Mouse (Mus musculus) neural tube, embryonic 15.5 days (tissue): ENCODE data around the gene 1810009J06Rik. TPM values are rescaled to one million over a fixed set of nuclear protein-coding genes. Genes with fewer than 3 reads are reported as not detected.
A peak's percentile ranks its signal among the peaks of the same experiment; 100 is the strongest.
"Not testable (repeated sequence)": the region's sequence is repeated elsewhere in the genome, so short reads cannot be mapped to it uniquely, and the experiment has no call there.

Experiments used
- ATAC-seq: fragments of 200-750 bp; cut with Nextera tagmentation; 2 replicates; pipeline ENCODE4 v1.8.0; 2017; ENCODE audit warnings: mild to moderate bottlenecking, moderate TSS enrichment, moderate library complexity; ENCODE audit not compliant: low FRiP score
- H3K27ac ChIP-seq: fragments of 300-500 bp; sonication (generic); replicated peaks from 2 replicates; pipeline ENCODE4 v1.5.1; 2015; ENCODE audit warnings: mild to moderate bottlenecking, inconsistent platforms
- H3K27me3 ChIP-seq: fragments of 300-500 bp; sonication (generic); replicated peaks from 2 replicates; pipeline ENCODE4 v1.6.1; 2015; ENCODE audit warnings: inconsistent platforms
- H3K36me3 ChIP-seq: fragments of 300-500 bp; sonication (generic); 2 replicates; pipeline ENCODE4 v1.6.1; 2015; ENCODE audit warnings: inconsistent platforms
- H3K4me1 ChIP-seq: fragments of 300-500 bp; sonication (generic); 2 replicates; pipeline ENCODE4 v1.6.1; 2015; ENCODE audit warnings: inconsistent platforms
- H3K4me2 ChIP-seq: fragments of 300-500 bp; sonication (generic); 2 replicates; pipeline ENCODE4 v1.6.1; 2015; ENCODE audit warnings: inconsistent platforms, mild to moderate bottlenecking, moderate library complexity
- H3K4me3 ChIP-seq: fragments of 300-500 bp; sonication (generic); replicated peaks from 2 replicates; pipeline ENCODE4 v1.5.1; 2015; ENCODE audit warnings: mild to moderate bottlenecking, inconsistent platforms
- H3K9ac ChIP-seq: fragments of 300-500 bp; sonication (generic); replicated peaks from 2 replicates; pipeline ENCODE4 v1.6.1; 2015; ENCODE audit warnings: mild to moderate bottlenecking, inconsistent platforms
- H3K9me3 ChIP-seq: fragments of 300-500 bp; sonication (generic); replicated peaks from 2 replicates; pipeline ENCODE4 v1.6.1; 2016; ENCODE audit warnings: inconsistent platforms
- WGBS: fragments of 180-500 bp; shearing (Covaris S2); methylation state at CpG from one replicate; pipeline ENCODE4 v1.1.7; 2015; ENCODE audit warnings: mixed read lengths; 5-methylcytosine and 5-hydroxymethylcytosine counted together
- polyA plus RNA-seq: library from polyadenylated mRNA; unstranded; fragments of >200 nt; fragmentation: Nextera tagmentation; extraction: Ambion mirVana; gene quantifications from 2 replicates; pipeline ENCODE4 v1.2.1, GENCODE M21; 2015

The 1810009J06Rik gene
- polyA plus RNA-seq = not detected in 2 replicates

DNA sequence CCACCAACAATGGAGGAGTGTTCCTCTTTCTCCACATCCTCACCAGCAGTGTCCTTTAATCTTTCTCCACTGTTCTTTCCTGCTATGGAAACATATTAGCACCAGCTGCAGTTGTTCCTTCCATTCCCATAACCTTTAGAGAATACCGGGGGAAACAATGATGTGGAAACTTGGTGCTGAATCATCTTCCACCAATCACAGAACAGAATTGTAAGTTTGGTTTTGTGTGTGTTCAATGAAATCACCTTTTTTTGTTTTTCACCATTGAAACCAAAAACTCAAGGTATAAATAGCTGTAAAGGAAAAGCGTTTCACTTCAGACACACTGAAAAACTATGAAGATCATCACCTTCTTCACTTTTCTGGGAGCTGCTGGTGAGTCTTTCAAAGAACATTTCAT is at the start of gene 1810009J06Rik:
1810009J06Rik (plus strand) TSS at position 301 of the 400 bp plus-strand sequence.
- not testable (repeated sequence) for H3K4me2 ChIP-seq, ATAC-seq, H3K27me3 ChIP-seq, H3K4me1 ChIP-seq, H3K36me3 ChIP-seq, H3K27ac ChIP-seq, H3K9me3 ChIP-seq, H3K9ac ChIP-seq, H3K4me3 ChIP-seq
- 91% methylated on average over 2 of the region's 2 CpGs for WGBS

DNA sequence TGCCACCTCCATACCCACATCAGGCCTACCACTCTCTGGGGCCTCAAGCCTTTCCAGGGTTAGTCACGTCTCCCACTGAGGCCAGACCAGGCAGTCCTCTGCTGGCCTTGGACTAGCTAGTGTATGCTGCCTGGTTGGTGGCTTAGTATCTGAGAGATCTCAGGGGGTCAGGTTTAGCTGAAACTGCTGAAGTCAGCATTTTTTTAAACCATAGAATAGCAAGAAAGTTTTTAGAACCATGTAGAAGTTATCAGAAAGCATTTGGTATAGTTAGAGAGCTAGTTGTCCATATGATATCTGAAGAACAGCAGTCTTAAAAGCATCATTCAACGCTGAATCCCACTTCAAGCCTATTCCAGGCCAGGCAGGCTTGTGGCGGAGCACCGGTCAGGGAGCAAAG is 44.6 kb upstream of the 1810009J06Rik start:
- Histone ChIP-seq H3K4me3 (no peak overlapping the region), H3K27me3 (no peaks in the 10 kb centered on the region), H3K36me3 (no peaks in the 10 kb centered on the region), H3K9ac (no peak overlapping the region), H3K27ac (no peak overlapping the region), H3K9me3 (no peaks in the 10 kb centered on the region), H3K4me1 (no peaks in the 10 kb centered on the region), H3K4me2 (no peak overlapping the region)
- no peak for ATAC-seq
- 85% methylated on average over 4 of the region's 4 CpGs for WGBS

DNA sequence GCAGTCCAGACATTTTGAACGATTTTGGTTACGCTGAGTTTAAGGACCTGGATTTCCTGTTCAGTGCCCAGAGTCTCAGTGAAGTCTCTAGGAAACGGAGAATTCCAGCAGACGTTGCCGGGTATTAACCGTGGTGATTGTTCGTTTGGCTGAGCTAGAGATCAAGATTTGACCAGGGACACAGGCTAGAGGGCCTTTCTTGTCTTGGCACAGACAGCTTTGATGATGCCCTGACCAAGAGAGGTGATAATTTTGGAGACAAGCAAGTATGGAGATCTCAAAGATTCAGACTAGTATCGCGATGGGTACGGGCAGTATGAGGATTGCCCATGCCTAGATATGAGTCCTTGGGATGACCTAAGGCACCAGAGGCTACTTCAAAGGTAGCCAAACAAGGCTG is 24.1 kb upstream of the 1810009J06Rik start, which contains the start of gene 1700074P13Rik:
1700074P13Rik (minus strand) TSS at position 101 of the 400 bp plus-strand sequence.
- ATAC-seq = no peak
- Histone ChIP-seq H3K27ac (no peak within 1 kb of the TSS), H3K4me2 (no peak within 1 kb of the TSS), H3K27me3 (no peaks in the 10 kb centered on the region), H3K4me3 (no peak within 1 kb of the TSS), H3K4me1 (no peaks in the 10 kb centered on the region), H3K9ac (no peak within 1 kb of the TSS), H3K36me3 (no peaks in the 10 kb centered on the region), H3K9me3 (no peaks in the 10 kb centered on the region)
- 97% methylated on average over 10 of the region's 10 CpGs for WGBS

DNA sequence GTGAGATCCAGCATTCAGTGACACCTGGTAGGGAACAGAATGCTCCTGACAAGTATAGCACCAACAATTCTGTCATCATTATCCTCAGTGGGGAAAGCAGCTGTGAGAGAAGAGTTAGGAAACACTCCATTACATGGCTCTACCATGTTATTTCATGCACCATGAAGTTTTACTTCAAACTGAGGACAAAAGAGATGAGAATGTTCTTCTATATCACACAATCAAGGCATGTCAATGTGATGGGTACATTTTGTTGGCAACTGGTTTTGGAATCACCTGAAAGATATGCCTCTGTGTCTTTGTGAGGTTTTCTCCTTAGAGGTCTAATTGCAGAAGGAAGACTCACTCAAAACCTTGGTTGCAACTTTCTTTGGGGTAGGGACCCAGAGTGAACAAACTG is 12.8 kb upstream of the 1810009J06Rik start, which contains the start of gene Gm4744:
Gm4744 (minus strand) TSS at position 101 of the 400 bp plus-strand sequence.
- H3K36me3 ChIP-seq = no peaks in the 10 kb centered on the region
- ATAC-seq = no peak
- H3K4me1 ChIP-seq = no peaks in the 10 kb centered on the region
- H3K9ac ChIP-seq = no peak within 1 kb of the TSS
- H3K9me3 ChIP-seq = no peaks in the 10 kb centered on the region
- no peak within 1 kb of the TSS for H3K4me3 ChIP-seq
- no peak within 1 kb of the TSS for H3K27ac ChIP-seq
- no peaks in the 10 kb centered on the region for H3K27me3 ChIP-seq
- H3K4me2 ChIP-seq = no peak within 1 kb of the TSS

DNA sequence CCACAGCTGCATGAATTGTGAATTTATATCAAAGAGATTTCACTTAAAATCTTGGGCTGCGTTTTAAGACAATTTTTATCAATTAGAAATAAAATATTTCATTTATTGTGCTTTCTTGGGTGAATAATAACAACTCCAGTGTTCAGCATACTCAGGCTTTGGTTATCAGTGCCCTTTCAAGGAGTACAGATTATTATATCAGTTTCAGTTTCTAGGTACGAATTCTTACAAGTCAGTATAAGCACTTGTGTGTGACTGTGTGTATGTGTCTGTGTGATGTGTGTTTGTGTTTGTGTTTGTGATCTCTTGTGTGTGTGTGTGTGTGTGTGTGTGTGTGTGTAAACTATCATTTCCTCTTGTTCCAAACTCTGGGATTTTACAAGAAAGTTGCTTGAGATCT is 10.8 kb upstream of the 1810009J06Rik start:
- Histone ChIP-seq H3K9me3 (no peaks in the 10 kb centered on the region), H3K27ac (no peak overlapping the region), H3K4me3 (no peak overlapping the region), H3K36me3 (no peaks in the 10 kb centered on the region), H3K27me3 (no peaks in the 10 kb centered on the region), H3K9ac (no peak overlapping the region), H3K4me1 (no peaks in the 10 kb centered on the region), H3K4me2 (no peak overlapping the region)
- ATAC-seq = no peak
- 74% methylated on average over 2 of the region's 2 CpGs for WGBS

DNA sequence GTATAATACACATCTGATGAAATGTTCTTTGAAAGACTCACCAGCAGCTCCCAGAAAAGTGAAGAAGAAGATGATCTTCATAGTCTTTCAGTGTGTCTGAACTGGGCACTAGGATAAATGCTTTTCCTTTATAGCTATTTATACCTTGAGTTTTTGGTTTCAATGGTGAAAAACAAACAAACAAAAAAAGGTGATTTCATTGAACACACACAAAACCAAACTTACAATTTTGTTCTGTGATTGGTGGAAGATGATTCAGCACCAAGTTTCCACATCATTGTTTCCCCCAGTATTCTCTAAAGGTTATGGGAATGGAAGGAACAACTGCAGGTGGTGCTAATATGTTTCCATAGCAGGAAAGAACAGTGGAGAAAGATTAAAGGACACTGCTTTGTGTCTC is 34.8 kb downstream of the 1810009J06Rik start, which contains the start of gene Gm2663:
Gm2663 (minus strand) TSS at position 101 of the 400 bp plus-strand sequence.
- not testable (repeated sequence) for H3K4me1 ChIP-seq

DNA sequence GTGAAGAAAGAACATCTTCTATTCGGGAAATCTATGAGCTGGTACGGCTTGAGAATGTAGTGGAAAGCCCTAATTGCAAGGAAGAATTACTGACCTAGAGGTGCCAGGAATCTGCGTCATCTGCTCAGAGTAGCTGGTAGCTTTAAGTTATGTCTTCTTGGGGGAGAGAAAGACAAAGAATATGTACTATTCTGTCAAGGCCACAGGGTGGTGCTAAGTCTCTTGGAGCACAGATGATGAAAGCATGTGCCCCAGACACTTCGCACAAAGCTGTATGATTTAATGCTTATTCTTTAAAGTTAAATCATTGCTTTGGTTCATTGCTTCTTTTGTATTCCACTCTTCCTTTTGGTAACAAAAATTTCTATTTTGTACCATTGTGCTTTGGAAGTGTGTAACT is 50.5 kb downstream of the 1810009J06Rik start:
- ATAC-seq = 0 out of 2 replicates have a peak, but pooled peaks have one; percentile 61
- no peak overlapping the region for H3K4me3 ChIP-seq

More for the DNA sequence above, 34.8 kb downstream of the 1810009J06Rik start, which contains the start of gene Gm2663:
- not testable (repeated sequence) for H3K9me3 ChIP-seq, H3K4me2 ChIP-seq, H3K27me3 ChIP-seq, H3K27ac ChIP-seq, H3K36me3 ChIP-seq, H3K9ac ChIP-seq, H3K4me3 ChIP-seq, ATAC-seq

More for the DNA sequence above, 50.5 kb downstream of the 1810009J06Rik start:
- 37% methylated on average over 4 of the region's 4 CpGs for WGBS
- no peaks in the 10 kb centered on the region for H3K9me3 ChIP-seq
- no peak overlapping the region for H3K4me2 ChIP-seq
- H3K27ac ChIP-seq = no peak overlapping the region
- no peaks in the 10 kb centered on the region for H3K27me3 ChIP-seq
- H3K4me1 ChIP-seq = no peaks in the 10 kb centered on the region
- H3K9ac ChIP-seq = no peak overlapping the region
- no peaks in the 10 kb centered on the region for H3K36me3 ChIP-seq

Other genes starting within 250 kb of the 1810009J06Rik start
- not detected in 2 replicates for gene Moxd2, start 77.3 kb upstream of the 1810009J06Rik start, polyA plus RNA-seq
- not detected in 2 replicates for gene Prss58, start 64.4 kb upstream of the 1810009J06Rik start, polyA plus RNA-seq
- not detected in 2 replicates for gene 1700074P13Rik, start 24.2 kb upstream of the 1810009J06Rik start, polyA plus RNA-seq
- not detected in 2 replicates for gene Gm4744, start 12.9 kb upstream of the 1810009J06Rik start, polyA plus RNA-seq
- gene Gm2663, start 34.7 kb downstream of the 1810009J06Rik start, polyA plus RNA-seq = not detected in 2 replicates
- not detected in 2 replicates for gene 2210010C04Rik, start 70.8 kb downstream of the 1810009J06Rik start, polyA plus RNA-seq